Mouse (Mus musculus) liver, adult 2 months (tissue): ENCODE data around the gene Gm26938. TPM values are rescaled to one million over a fixed set of nuclear protein-coding genes. Genes with fewer than 3 reads are reported as not detected.
A peak's percentile ranks its signal among the peaks of the same experiment; 100 is the strongest.

Experiments used
- DNase-seq: peaks from one replicate; pipeline ENCODE4 v3.0.0-alpha.2; 2011; ENCODE audit warnings: low read depth, low spot score; ENCODE audit errors: extremely low read depth
- H3K27ac ChIP-seq: fragments of 200-500 bp; replicated peaks from 2 replicates; pipeline ENCODE4 v1.5.1; 2012; ENCODE audit warnings: low read depth, mild to moderate bottlenecking, control low read depth, inconsistent platforms, low read length; ENCODE audit not compliant: insufficient read depth
- H3K27me3 ChIP-seq: fragments of 200-500 bp; 2 replicates; pipeline ENCODE4 v1.6.1; 2012; ENCODE audit warnings: mild to moderate bottlenecking, moderate library complexity, low read length, inconsistent platforms; ENCODE audit not compliant: control insufficient read depth, insufficient read depth
- H3K36me3 ChIP-seq: fragments of 200-500 bp; 2 replicates; pipeline ENCODE4 v1.6.1; 2012; ENCODE audit warnings: low read length, inconsistent platforms; ENCODE audit not compliant: control insufficient read depth, insufficient read depth
- H3K4me1 ChIP-seq: fragments of 200-500 bp; 2 replicates; pipeline ENCODE4 v1.6.1; 2011; ENCODE audit warnings: low read length; ENCODE audit not compliant: control insufficient read depth, insufficient read depth
- H3K4me3 ChIP-seq: fragments of 200-500 bp; 2 replicates; pipeline ENCODE4 v1.5.1; 2011; ENCODE audit warnings: low read depth, mild to moderate bottlenecking, control low read depth, low read length, moderate library complexity; ENCODE audit not compliant: insufficient read depth
- H3K79me2 ChIP-seq: fragments of 200-500 bp; 2 replicates; pipeline ENCODE4 v1.6.1; 2012; ENCODE audit warnings: inconsistent platforms, mild to moderate bottlenecking, low read length, moderate library complexity; ENCODE audit not compliant: control insufficient read depth, insufficient read depth
- H3K9ac ChIP-seq: fragments of 200-500 bp; 2 replicates; pipeline ENCODE4 v1.6.1; 2012; ENCODE audit warnings: low read depth, mild to moderate bottlenecking, control low read depth, inconsistent platforms, low read length
- CTCF ChIP-seq: fragments of 200-500 bp; IDR thresholded peaks from 2 replicates; pipeline ENCODE4 v1.5.1; 2011; ENCODE audit warnings: low read depth, low read length, control low read depth
- POLR2A ChIP-seq: fragments of 200-500 bp; IDR thresholded peaks from 2 replicates; pipeline ENCODE4 v1.6.1; 2011; ENCODE audit warnings: low read length, control low read depth; ENCODE audit not compliant: insufficient read depth; ENCODE audit errors: extremely low read depth
- WGBS: fragments of 180-500 bp; shearing (Covaris S2); methylation state at CpG from one replicate; pipeline ENCODE4 v1.1.7; 2018; 5-methylcytosine and 5-hydroxymethylcytosine counted together
- polyA plus RNA-seq: library from polyadenylated mRNA; depleted of rRNA; stranded (reverse); fragments of >200 nt; gene quantifications from 2 replicates; pipeline ENCODE4 v1.2.3, GENCODE M21; 2012; rRNA removed
- total RNA-seq: library from RNA; depleted of rRNA; stranded (reverse); fragments of >200 nt; gene quantifications from 2 replicates; pipeline ENCODE4 v1.2.3, GENCODE M21; 2014; rRNA removed

The Gm26938 gene
- not detected in 2 replicates for total RNA-seq
- polyA plus RNA-seq: not detected in 2 replicates

DNA sequence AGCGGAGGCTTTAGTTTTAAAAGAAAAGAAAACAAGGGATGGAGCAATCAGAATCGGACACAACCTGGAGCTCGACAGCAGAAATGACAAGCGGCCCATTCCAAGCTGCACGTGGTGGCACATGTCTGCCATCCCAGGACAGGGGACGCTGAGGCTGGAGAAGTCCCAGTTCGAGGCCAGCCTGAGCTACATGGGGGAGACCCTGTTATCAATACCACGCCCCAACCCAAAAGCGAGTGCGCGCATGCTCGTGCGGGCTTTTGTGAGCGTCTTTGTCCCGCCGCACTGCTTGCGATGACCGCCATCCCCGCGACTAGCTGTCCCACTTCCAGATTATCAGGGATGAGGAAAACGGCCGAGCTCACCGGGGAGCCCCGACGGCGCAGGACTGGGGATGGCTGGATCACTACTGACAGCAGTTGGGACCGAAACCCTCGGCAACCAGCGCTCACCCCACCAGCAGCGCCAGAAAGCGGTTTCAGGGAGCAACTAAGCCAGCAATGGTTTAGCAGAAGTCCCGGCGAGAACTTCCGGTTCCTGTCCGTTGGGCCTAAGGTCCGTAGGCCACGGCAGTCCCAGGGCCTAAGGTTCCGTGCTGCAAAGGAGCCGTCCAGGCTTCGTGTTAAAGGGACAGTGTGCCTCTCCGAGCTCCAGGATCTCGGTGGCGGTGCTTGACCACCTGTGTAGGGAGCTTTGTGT is at the start of gene Gm26938, which contains the start of gene Psmg3:
Gene Gm26938, minus strand, starts transcription at position 51 of the 699 bp plus-strand sequence.
Gene Psmg3, minus strand, starts transcription at position 529 of the 699 bp plus-strand sequence.
- Histone ChIP-seq H3K4me1 (peaks cover 20% of the 10 kb centered on the region), H3K27me3 (no peaks in the 10 kb centered on the region), H3K36me3 (no peaks in the 10 kb centered on the region), H3K79me2 (peaks cover 14% of the 10 kb centered on the region; the same call in 1 of the 2 replicates), H3K4me3 (peak within 1 kb of the TSS; percentile 90), H3K27ac (peak within 1 kb of the TSS; percentile 64), H3K9ac (peak within 1 kb of the TSS; percentile 85)
- peak; percentile 81 for DNase-seq
- under 1% methylated on average over 43 of the region's 43 CpGs for whole genome bisulfite sequencing
- 0 out of 2 replicates have a peak, but pooled peaks have one; percentile 43 for TF ChIP-seq POLR2A
- TF ChIP-seq CTCF: no peak

DNA sequence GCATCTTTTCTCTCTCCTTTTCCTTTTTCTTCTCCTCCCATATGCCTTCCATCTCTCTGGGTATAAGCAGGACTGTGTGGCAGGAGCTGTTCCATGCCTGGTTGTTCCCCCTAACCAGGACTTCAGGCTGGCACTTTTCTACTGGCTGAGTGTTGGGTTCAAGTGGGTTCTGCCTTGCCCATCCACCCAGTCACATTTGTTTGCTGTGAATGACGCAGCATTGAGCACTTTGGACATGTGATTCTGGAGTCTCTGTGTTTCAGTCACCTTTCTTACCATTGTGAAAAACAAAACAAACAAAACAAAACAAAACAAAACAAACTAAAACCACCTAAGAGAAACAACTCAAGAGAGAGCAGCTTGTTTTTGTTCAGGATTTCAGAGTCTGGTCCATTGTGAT is 45.3 kb upstream of the Gm26938 start:
- H3K36me3 ChIP-seq: no peaks in the 10 kb centered on the region
- no peak overlapping the region for H3K9ac ChIP-seq
- no peak overlapping the region for H3K27ac ChIP-seq
- TF ChIP-seq POLR2A (no peak), CTCF (no peak)
- DNase-seq: peak; percentile 59
- no peaks in the 10 kb centered on the region for H3K27me3 ChIP-seq
- peaks cover 4% of the 10 kb centered on the region; the same call in 1 of the 2 replicates for H3K4me1 ChIP-seq
- H3K79me2 ChIP-seq: no peaks in the 10 kb centered on the region
- 47% methylated on average over 1 of the region's 1 CpGs for WGBS
- H3K4me3 ChIP-seq: no peak overlapping the region

DNA sequence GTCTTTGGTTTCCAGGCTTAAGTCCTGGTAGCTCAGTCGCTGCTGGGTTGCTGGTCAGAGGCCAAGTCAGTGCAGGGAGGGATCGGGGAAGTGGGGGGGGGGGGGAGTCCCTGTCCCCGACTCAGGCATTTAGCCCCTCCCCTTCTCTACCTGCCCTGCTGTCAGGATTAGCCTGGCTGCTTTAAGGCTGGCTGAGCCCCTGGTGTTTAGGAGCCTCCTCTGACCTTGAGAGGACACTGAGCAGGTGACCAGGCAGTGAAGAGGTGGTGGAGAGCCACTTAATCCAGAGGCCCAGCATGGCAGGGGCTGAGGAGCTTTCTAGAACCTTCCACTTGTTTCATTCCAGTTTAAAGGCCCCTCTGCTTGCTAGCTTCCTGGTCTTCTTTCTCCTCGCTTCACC is 44.7 kb upstream of the Gm26938 start:
- TF ChIP-seq POLR2A (no peak), CTCF (no peak)
- H3K79me2 ChIP-seq: no peaks in the 10 kb centered on the region
- no peaks in the 10 kb centered on the region for H3K27me3 ChIP-seq
- no peak overlapping the region for H3K4me3 ChIP-seq
- H3K27ac ChIP-seq: no peak overlapping the region
- no peaks in the 10 kb centered on the region for H3K36me3 ChIP-seq
- 35% methylated on average over 4 of the region's 4 CpGs for WGBS
- H3K4me1 ChIP-seq: peaks cover 4% of the 10 kb centered on the region; the same call in 1 of the 2 replicates
- no peak overlapping the region for H3K9ac ChIP-seq
- no peak for DNase-seq

DNA sequence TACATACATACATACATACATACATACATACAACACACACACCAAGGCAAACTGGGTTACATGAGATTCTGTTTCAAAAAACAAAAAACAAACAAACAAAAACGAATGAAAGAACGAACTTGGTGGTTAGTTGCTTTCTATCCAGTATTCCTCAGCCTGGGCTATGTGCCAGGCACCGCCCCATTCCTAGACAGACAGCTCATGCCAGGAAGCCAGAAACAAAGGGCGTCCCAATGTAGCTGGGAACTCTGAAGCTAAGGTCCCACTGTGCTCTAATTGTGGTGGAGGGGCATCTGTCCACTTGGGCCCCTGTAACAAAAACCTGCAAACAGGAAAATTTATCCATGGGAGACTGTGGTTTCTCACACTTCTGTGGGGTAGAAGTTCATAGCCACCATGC is 36.6 kb upstream of the Gm26938 start:
- peak; percentile 34 for DNase-seq
- TF ChIP-seq POLR2A: no peak
- TF ChIP-seq CTCF: no peak

GRCm38 (mm10) chr5:139860328-139861104 is 34.3 kb upstream of the Gm26938 start:
- Histone ChIP-seq H3K4me3 (no peak overlapping the region), H3K4me1 (no peaks in the 10 kb centered on the region), H3K79me2 (no peaks in the 10 kb centered on the region), H3K36me3 (no peaks in the 10 kb centered on the region), H3K27me3 (no peaks in the 10 kb centered on the region), H3K9ac (no peak overlapping the region), H3K27ac (no peak overlapping the region)
- no peak for DNase-seq
- TF ChIP-seq POLR2A (no peak), CTCF (no peak)
- 70% methylated on average over 15 of the region's 15 CpGs for WGBS

More for the DNA sequence above, 36.6 kb upstream of the Gm26938 start:
- WGBS: 19% methylated on average over 4 of the region's 4 CpGs
- no peak overlapping the region for H3K9ac ChIP-seq
- H3K4me3 ChIP-seq: no peak overlapping the region
- no peaks in the 10 kb centered on the region for H3K4me1 ChIP-seq
- no peaks in the 10 kb centered on the region for H3K79me2 ChIP-seq
- no peaks in the 10 kb centered on the region for H3K27me3 ChIP-seq
- no peaks in the 10 kb centered on the region for H3K36me3 ChIP-seq
- no peak overlapping the region for H3K27ac ChIP-seq
